ENCODE assay signal across 10 mouse cellular contexts in genomic region chr3:148575735-148576134, GRCm38 (mm10).
"Had no signal": no experiment of that assay in that cellular context is flagged by ENCODE, and none has a peak within 500 bp of the region (broad histone marks: within the 10 kb centered on the region; RNA-seq: fewer than 3 reads in every experiment).

No protein-coding gene starts in this region.

- DNase-seq: kidney, postnatal 25 days; layer of hippocampus, postnatal 36 days; liver, embryonic 13.5 days; lung, adult 2 months; lung, postnatal 14 days; midbrain, embryonic 14.5 days; retina, postnatal 1 day; right cerebral cortex, postnatal 25 days; thymus, adult 18-20 months; thymus, postnatal 36 days had no signal
